Mouse (Mus musculus): ENCODE measurements around the gene Nr6a1.

Gene Nr6a1

DNA sequence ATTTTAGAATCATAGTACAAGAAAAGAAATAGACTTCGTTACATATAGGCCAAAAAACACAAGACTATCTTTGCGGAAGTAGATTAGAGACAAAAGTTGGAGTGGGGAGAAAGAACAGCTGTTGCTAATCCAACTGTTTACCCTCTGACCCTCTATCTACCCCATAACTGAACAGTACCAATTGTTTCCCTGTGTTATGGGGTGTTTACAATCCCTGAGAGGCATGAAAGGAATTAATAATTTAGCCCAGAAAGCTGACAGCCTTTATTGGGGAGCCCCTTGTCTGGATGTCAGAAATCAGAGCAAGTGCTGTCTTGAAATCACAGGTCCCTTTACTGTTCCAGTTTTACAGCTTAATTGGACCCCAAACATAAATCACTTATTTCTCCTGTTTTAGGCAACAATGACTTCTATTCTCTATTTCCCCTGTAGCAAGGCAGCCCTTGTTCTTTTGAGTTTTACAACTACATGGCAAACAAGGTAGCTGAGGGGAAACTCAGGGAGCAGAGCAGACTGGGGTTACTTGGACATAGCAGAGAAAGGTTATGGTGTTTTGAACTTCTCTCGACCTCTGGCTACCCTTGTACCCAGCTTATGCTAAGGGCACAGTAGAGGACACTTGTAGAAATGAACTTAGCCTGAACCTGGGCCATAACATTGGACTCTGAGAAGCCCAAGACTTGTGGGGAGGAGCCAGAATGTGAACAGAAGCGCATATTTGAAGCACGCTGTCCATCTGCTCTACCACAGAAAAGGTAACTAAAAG lies 46.4 kb downstream of the Nr6a1 start:
- in situ Hi-C loops (cut with MboI, MseI): no loop called here

DNA sequence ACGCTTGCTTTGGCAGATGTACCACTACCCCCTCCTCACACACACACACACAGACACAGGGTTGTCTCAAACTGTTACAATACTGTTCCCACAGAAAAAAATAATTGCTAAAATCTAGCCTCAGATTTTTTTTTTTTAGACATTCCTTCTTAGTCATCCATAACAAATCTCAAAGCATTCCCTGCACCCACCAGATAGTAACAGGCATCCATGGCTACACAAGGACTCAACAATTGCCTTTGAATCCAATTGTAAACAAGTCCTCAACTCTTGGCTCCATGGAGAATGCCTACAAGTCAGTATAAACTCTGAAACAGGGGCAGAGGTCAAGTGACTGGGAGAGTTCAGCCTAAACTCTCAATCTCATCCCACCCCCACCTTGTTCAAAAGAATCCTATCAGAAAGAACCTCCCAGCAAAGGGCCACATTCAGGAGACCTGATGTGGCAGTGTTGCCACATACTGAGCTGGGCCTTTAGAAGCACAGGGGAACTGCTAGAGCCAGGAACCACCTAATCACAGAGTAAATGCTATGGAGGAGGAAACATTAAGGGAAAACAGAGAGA lies 52.9 kb downstream of the Nr6a1 start:
- in situ Hi-C loops (cut with MboI, MseI): no loop called here

DNA sequence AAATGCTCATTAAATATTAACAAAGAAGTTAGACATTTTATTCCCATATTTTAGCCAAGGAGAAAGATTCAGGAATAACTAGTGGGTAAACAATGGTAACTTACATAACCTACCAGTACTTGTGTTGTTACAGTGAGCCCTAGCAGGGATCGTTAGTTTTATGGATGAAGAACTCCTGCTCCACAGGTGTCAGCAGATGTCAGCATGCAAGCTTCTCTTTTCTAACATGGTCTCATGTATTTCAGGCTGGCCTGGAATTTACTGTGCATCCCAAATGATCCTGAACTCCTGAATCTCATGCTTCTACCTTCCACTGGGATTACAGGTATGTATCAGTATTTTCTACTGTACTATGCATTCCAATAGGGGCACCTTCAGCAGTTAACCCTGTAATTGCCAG lies 54.8 kb downstream of the Nr6a1 start:
- in situ Hi-C loops (cut with MboI, MseI): no loop called here

DNA sequence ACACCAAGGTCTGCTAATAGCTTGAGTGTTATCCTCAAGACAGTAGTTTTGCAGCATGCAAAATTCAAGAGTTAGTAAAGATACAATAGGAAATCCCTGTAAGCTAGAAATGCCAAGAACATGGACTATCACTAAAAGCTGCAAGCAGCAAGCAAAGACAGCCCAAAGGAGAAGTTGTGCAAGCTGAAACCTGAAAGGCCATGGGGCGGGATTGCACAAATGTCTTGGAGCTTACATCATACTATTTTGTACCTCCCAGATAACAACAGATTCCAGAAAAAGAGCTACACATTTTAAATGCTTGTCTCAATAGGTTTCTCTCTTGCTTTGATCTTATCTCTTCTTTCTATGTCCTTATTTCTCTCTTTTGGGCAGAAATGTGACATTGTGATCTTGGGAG lies 60.8 kb downstream of the Nr6a1 start:
- in situ Hi-C loops (cut with MboI, MseI): loop anchor here in 1 of 2 experiments (10.0 kb wide), 2 partner anchors 72 to 1402 kb away; no protein-coding TSS in a partner anchor

DNA sequence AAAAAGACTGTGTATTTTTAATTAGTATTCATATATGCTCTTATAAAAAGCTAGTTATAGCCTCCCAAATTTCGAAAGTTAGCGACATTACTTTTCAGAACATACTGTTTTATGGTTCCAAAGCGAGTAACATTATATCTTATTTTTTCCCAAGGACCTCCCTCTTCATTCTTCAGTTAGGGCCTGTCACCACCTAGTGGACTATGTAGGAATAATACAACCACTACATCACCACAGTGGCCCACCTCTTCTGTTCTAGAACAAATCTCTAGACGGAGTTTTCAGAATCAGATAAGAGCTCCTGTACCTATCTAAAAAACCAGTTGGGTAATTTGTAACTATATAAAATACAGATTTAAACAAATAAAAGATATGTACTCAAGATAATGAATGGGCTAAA lies 63.5 kb downstream of the Nr6a1 start:
- in situ Hi-C loops (cut with MboI, MseI): loop anchor here in 1 of 2 experiments (10.0 kb wide), 2 partner anchors 69 to 1399 kb away; no protein-coding TSS in a partner anchor

DNA sequence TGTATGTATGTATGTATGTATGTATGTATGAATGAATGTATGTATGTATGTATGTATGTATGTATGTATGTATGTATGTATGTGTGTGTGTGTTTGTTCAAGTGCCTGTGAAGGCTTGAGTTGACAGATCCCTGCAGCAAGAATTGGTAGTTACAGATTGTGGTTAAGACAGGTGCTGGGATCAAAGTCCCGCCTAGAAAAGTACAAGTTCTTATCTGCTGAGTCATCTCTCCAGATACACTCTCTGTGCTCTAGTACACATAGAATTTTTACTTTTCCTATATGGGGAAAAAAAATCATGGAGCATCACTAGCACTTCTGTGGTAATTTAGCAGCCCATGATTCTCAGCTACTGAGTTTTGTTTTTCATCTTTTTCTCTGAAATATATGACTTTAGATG lies 75.7 kb downstream of the Nr6a1 start:
- in situ Hi-C loops (cut with MboI, MseI): loop anchor here in 1 of 2 experiments (5.0 kb wide), 1 partner anchor 59 kb away; no protein-coding TSS in a partner anchor

DNA sequence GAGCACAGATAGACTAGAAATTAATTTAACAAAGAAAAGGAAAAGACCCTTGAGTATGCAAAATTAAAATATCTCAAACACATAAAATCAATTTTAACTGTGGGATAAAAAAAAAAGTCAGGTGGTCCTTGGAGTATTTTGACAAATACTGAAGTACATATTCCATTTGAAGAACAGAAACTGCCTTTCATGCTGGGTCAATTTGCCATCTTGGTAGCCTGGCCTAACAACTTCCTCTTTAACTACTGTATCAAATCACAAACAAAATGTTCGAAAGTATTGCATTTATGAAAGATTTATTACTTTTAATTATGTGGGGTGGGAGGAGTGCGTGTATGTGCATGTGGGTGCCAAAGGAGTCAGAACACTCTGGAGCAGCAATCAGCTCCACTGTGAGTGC lies 81.2 kb downstream of the Nr6a1 start:
- in situ Hi-C loops (cut with MboI, MseI): no loop called here

DNA sequence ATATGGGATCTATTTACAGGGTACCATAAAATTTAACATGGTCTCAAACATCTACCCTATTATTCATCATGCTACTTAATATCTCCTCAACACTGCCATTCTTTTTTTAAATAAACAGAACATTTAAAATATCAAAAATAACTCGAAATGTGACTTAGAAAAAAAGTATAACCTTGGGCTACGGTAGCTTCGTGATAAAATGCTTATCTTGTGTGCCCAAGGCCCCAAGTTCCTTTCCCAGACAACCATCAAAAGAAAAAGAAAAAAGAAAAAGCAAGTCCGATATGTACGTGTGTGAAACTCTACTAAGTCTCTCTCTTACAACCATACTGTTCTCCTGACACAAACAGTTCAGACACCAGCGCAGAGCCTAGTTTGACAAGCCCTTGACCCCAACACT lies 92.0 kb downstream of the Nr6a1 start:
- in situ Hi-C loops (cut with MboI, MseI): no loop called here

DNA sequence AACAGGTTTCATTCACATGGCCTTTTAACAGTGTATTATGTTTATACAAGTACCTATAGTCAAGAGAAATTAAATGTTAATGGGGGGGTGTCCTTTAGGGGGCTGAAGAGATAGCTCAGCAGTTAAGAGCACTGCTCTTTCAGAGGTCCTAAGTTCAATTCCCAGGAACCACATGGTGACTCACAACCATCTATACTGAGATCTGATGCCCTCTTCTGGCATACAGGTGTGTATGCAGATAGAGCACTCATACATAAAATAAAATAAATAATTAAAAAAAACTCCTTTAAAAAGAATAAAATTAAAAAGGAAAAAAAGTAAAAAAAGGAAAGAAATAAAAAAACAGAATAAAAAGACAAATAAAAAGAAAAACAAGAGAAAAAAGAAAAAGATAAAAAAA lies 95.5 kb downstream of the Nr6a1 start:
- in situ Hi-C loops (cut with MboI, MseI): no loop called here

DNA sequence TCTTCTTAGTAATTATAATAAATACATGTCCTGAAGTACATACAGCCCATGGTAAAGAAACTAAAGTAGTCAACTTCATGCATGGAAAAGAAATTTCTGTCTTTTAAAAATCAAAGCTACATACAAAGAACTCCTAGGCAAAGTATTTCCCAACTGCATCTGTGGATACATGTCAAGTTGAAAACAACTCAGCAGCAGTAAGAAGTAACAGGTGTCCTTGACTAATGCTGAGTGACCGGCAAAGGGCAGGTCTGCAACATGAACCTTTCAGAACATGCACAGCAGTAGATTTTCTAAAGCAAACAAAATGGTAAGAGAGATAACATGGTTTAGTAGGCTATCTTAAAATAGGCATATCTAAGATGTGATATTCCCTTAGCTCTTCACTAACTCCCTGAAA lies 98.0 kb downstream of the Nr6a1 start:
- in situ Hi-C loops (cut with MboI, MseI): loop anchor here in 1 of 2 experiments (10.0 kb wide), 1 partner anchor 165 kb away; the partner anchor contains the start of gene Wdr38

DNA sequence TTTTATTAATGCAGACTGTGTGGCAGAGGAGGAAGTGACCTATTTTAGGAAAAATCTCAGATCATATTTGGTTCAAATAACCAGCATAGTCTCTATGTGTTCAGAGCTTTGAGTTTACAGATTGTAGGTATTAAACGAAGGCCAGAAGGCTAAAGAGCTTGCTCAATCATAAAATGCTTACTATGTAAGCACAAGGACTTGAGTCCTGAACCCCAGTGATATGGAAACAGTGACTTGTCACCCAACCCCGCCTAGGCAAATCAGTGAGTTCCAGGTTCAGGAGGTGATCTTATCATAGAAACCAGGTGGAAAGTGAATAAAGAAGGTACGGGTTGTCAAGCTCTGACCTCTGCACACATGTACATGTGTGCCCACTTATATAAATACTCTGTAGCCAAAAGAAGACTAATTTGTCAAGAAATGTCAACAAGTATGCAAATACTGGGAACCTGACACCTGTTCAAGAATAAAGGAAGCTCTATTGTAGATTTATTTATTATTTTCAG lies 99.6 kb downstream of the Nr6a1 start:
- in situ Hi-C loops (cut with MboI, MseI): loop anchor here in 1 of 2 experiments (10.0 kb wide), 1 partner anchor 167 kb away; the partner anchor contains the start of gene Wdr38

DNA sequence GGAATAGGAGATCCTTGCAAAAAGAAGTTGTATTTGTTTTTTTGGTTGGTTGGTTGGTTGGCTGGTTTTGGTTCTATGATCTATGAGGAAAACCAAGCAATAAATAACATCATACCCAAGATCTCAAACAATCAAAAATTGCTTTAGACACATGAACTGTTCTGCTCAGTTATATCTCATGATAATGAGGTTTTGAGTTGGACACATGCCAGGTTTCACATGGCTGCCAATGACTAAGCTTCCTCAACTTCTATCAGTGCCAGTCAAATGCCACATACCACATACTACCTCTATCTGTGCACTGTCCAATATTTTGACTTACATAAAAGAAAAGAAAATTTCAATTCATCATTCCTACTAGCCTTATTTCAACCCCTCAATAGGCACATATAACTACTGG lies 101.3 kb downstream of the Nr6a1 start:
- in situ Hi-C loops (cut with MboI, MseI): loop anchor here in 1 of 2 experiments (10.0 kb wide), 1 partner anchor 169 kb away; the partner anchor contains the start of gene Wdr38

DNA sequence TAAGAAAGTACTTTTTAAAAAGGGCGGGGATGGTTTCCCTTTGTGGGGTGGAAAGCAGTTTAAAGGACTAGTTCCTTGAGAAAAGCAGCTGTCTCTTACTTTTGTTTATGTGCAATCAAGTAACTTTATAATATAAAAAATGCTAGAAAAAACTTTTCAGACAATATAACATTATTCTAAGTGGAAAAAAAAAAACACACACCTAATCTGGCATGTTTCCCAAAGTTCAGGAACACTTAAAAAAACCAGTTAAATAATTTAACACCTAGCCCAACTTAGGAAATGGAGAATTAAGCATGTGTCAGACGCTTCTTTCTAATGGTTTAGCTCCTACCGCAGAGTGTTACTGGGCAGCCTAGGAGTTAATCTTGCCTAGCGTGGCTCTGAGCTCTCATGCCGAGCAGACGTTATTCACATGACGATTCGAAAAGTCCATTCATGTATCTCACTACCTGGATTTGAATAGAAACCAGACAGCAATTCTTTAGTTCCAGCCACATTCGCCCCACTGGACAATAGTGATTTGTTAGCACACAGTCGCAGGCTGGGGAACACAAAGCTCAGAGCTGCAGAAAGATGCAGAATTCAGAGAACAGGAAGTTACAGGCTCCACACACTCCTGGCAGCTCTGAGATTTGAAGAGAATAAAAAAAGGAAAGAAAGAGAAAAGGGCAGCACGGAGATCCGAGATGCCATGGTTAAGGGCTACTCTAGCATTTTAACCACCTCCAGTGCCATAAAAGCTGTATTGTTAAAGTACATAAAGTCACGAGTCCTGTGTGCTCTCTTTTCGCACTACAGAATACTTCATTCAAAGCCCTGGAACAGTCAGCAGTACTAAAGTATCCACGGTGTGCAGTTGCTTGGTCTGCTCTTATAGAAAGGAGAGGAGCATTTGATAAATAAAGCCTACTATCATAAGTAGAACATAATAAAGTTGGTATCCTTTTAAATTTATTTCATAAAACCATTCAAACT lies 102.4 kb downstream of the Nr6a1 start:
- in situ Hi-C loops (cut with MboI, MseI): loop anchor here in 1 of 2 experiments (10.0 kb wide), 1 partner anchor 170 kb away; the partner anchor contains the start of gene Wdr38

DNA sequence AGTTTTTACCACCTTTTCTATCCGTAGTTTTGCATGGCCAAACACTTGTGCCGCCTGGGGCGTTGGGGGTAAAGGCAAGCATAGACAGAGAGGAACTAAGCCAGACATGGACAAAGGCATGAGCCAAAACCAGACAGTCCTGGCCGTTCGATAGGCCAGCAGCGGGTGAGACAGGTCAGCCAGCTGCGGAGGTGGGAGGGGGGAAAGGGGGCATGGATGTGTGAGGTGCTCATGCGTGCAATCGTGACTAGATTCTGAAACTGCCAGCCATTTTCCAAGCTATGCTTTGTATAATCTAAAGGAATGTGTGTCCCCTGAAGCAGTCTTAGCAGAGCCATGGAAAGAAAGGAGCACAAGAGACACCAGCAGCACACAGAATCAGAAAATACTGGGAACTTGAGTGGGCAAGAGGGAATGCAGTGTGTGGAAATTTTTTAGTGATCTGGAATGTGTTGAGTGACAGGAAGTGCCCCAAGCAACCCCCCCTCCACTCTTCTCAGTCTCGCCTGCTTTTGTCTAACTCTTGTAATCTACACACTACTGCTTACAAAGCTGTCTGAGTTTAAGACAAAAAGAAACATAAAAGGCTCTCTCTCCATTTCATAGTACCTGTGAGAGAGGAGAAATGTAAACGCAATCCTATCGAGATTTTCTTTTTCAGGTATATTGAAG lies 103.4 kb downstream of the Nr6a1 start:
- in situ Hi-C loops (cut with MboI, MseI): loop anchor here in 1 of 2 experiments (10.0 kb wide), 1 partner anchor 171 kb away; the partner anchor contains the start of gene Wdr38

DNA sequence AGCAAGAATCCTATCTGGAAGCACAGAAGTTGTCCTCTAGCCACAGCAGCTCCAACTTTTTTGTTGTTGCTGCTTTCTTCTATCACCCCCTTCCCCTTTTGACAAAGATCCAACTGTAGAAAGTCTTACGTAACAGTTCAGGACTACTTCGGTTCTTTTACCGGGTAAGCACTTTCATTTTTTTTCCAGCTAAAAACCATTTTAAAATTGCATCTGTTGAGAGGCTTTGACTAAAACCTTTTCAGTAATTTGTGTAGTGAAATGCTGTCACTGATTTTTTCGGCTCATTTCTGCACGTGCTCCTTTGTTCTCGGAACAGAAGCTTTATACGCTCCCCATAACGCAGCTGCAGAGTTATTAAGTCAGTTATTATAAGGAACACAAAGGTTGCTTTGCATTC lies 104.1 kb downstream of the Nr6a1 start:
- in situ Hi-C loops (cut with MboI, MseI): loop anchor here in 1 of 2 experiments (10.0 kb wide), 1 partner anchor 171 kb away; the partner anchor contains the start of gene Wdr38

DNA sequence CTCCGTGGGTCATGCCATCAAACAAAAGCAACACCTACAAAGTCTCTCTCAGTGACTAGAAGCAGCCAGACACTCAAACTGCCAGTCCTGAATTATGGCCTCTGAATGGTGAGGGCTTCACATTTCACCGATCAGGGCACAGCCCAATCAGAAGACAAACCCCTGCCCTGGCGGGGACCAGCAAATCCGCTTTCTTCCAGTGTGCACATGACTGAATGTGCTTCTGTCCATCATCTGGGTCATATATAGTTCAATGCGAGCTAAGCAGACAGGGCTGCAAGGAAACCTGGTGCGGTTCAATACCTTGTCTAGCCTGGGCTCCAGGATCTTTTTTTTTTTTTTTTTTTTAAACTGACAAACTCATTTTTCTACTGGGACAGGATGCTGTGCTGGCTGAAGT lies 104.5 kb downstream of the Nr6a1 start:
- in situ Hi-C loops (cut with MboI, MseI): loop anchor here in 1 of 2 experiments (10.0 kb wide), 1 partner anchor 172 kb away; the partner anchor contains the start of gene Wdr38

DNA sequence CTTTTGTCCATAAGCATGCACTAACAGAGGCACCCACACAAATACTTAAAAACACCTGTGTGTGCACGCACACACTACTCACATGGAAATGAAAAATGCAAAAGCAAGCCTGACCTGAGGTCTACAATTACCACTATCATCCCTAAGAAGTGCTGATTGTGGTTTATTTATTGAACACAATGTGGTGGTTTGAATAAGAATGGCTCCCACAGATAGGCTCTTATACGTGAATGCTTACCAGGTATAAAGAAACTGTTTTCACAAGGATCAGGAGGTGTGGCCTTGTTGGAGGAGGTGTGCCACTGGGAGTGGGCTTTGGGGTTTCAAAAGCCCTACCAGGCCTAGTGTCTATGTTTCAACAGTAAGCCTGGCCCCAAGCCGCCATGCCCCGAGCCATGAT lies 110.0 kb downstream of the Nr6a1 start:
- in situ Hi-C loops (cut with MboI, MseI): no loop called here

DNA sequence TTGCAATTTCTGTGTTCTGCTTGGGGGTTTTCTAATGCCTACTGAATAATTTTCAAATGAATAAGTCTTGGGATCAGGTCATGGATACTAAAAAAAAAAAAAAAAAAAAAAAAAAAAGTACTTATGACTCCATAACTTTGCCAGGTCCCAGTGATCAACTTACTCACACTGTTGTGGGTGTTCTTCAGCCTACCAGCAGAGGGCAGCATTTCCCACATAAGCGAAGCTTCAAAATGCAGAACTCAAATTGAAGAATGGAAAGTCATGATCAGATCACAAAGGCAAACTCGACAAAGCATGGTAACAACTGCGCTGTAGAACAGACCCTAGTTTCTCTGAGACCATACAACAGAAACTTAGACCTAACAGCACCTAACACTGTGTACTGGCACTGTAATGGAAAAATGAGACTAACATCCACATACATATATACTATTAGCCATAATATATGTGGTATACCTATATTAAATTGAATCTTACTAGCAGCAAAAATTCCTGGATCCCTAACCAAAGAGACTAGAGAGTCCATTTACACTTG lies 130.3 kb downstream of the Nr6a1 start:
- in situ Hi-C loops (cut with MboI, MseI): loop anchor here (5.0 to 10.0 kb wide), 3 partner anchors 68 to 198 kb away; partner anchors contain the start of gene Wdr38 (in 1 of the 2)

DNA sequence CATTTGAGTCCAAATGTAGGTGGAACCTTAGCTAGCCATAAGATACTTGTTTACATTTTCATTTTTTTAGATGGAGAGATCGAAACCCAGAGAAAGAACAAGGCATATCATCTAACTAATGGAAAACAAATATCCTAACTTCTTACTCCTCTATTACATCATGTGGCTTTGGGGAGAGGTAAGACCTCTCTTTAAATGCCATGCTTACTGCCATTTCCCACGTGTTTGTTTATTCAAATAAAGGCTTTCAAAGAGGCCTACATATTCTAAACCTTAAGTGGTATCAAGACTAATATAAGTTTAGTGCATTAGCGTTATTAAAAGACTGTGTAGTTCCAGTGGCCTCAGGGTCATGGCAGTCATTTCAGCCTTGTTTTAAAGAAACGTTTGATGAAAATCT lies 140.2 kb downstream of the Nr6a1 start:
- in situ Hi-C loops (cut with MboI, MseI): no loop called here
